Mouse (Mus musculus): Measurements from ENCODE around the gene Cnn2. TPM values are rescaled to one million over a fixed set of nuclear protein-coding genes. Genes with fewer than 3 reads are reported as not detected.

Cnn2 gene
- polyA plus RNA-seq (2014; fragmentation: Nextera tagmentation; extraction: Ambion mirVana) = 320 and 368 TPM in 2 replicates

- peak; percentile 86 for DNase-seq (ENCODE audit: low spot score)
- Histone ChIP-seq H3K4me2 (ENCODE audit: low read length) (peak within 1 kb of the TSS; percentile 74), H3K9ac (ENCODE audit: low read length) (peak within 1 kb of the TSS; percentile 92), H3K36me3 (ENCODE audit: control insufficient read depth, insufficient read depth, low read length) (peaks cover 27% of the 10 kb centered on the region), H3K9me3 (ENCODE audit: control insufficient read depth, low read length) (peaks cover 6% of the 10 kb centered on the region; the same call in 1 of the 2 replicates), H3K27ac (ENCODE audit: low read depth) (peak within 1 kb of the TSS; percentile 95), H3K27me3 (replicated peaks; ENCODE audit: control insufficient read depth, insufficient read depth, low read length) (no peaks in the 10 kb centered on the region), H3K4me1 (replicated peaks; ENCODE audit: control insufficient read depth, insufficient read depth, low read length) (peaks cover 33% of the 10 kb centered on the region), H3K4me3 (ENCODE audit: low read depth, low read length) (peak within 1 kb of the TSS; percentile 84)
- peak; percentile 18; the same call in 1 of the 2 replicates for ATAC-seq (replicated peaks; ENCODE audit: low FRiP score, low TSS enrichment, low read depth)
- under 1% methylated on average over 58 of the region's 59 CpGs for WGBS
Observed at GRCm38 (mm10) chr10:79988506-79989271, at the start of gene Cnn2. Gene Cnn2, plus strand, starts transcription at chr10:79988584.

- ATAC-seq (replicated peaks; ENCODE audit: low FRiP score, low TSS enrichment, low read depth) (no peak), DNase-seq (ENCODE audit: low spot score) (no peak)
- Histone ChIP-seq H3K36me3 (ENCODE audit: control insufficient read depth, insufficient read depth, low read length) (peaks cover 38% of the 10 kb centered on the region), H3K4me2 (ENCODE audit: low read length) (no peak overlapping the region), H3K9ac (ENCODE audit: low read length) (no peak overlapping the region), H3K27ac (ENCODE audit: low read depth) (no peak overlapping the region), H3K4me1 (replicated peaks; ENCODE audit: control insufficient read depth, insufficient read depth, low read length) (peaks cover 28% of the 10 kb centered on the region), H3K9me3 (ENCODE audit: control insufficient read depth, low read length) (no peaks in the 10 kb centered on the region), H3K27me3 (replicated peaks; ENCODE audit: control insufficient read depth, insufficient read depth, low read length) (no peaks in the 10 kb centered on the region), H3K4me3 (ENCODE audit: low read depth, low read length) (no peak overlapping the region)
- WGBS = 61% methylated on average over 7 of the region's 7 CpGs
Observed at GRCm38 (mm10) chr10:79940749-79941148, 47.6 kb upstream of the Cnn2 start.

GRCm38 (mm10) chr10:79942988-79943387, 45.4 kb upstream of the Cnn2 start:
- Histone ChIP-seq H3K27me3 (replicated peaks; ENCODE audit: control insufficient read depth, insufficient read depth, low read length) (no peaks in the 10 kb centered on the region), H3K9me3 (ENCODE audit: control insufficient read depth, low read length) (no peaks in the 10 kb centered on the region), H3K36me3 (ENCODE audit: control insufficient read depth, insufficient read depth, low read length) (peaks cover 22% of the 10 kb centered on the region), H3K4me3 (ENCODE audit: low read depth, low read length) (no peak overlapping the region), H3K27ac (ENCODE audit: low read depth) (peak overlapping the region; percentile 57; the same call in 1 of the 2 replicates), H3K4me1 (replicated peaks; ENCODE audit: control insufficient read depth, insufficient read depth, low read length) (peaks cover 35% of the 10 kb centered on the region), H3K4me2 (ENCODE audit: low read length) (no peak overlapping the region), H3K9ac (ENCODE audit: low read length) (no peak overlapping the region)
- 74% methylated on average over 1 of the region's 1 CpGs for WGBS
- DNase-seq (ENCODE audit: low spot score) (no peak), ATAC-seq (replicated peaks; ENCODE audit: low FRiP score, low TSS enrichment, low read depth) (no peak)

GRCm38 (mm10) chr10:79943471-79943901, 44.9 kb upstream of the Cnn2 start:
- peak overlapping the region; percentile 57 for H3K27ac ChIP-seq (ENCODE audit: low read depth)
- WGBS = 62% methylated on average over 9 of the region's 9 CpGs
- ATAC-seq (replicated peaks; ENCODE audit: low FRiP score, low TSS enrichment, low read depth) = peak; percentile 45

GRCm38 (mm10) chr10:79945507-79946234, 42.7 kb upstream of the Cnn2 start:
- H3K4me1 ChIP-seq (replicated peaks; ENCODE audit: control insufficient read depth, insufficient read depth, low read length) = peaks cover 35% of the 10 kb centered on the region
- 21% methylated on average over 16 of the region's 16 CpGs for WGBS
- DNase-seq (ENCODE audit: low spot score) (no peak), ATAC-seq (replicated peaks; ENCODE audit: low FRiP score, low TSS enrichment, low read depth) (no peak)
- peaks cover 33% of the 10 kb centered on the region for H3K36me3 ChIP-seq (ENCODE audit: control insufficient read depth, insufficient read depth, low read length)
- no peaks in the 10 kb centered on the region for H3K27me3 ChIP-seq (replicated peaks; ENCODE audit: control insufficient read depth, insufficient read depth, low read length)
- H3K9ac ChIP-seq (ENCODE audit: low read length) = no peak overlapping the region
- no peaks in the 10 kb centered on the region for H3K9me3 ChIP-seq (ENCODE audit: control insufficient read depth, low read length)
- H3K27ac ChIP-seq (ENCODE audit: low read depth) = peak overlapping the region; percentile 77
- peak overlapping the region; percentile 39; the same call in 1 of the 2 replicates for H3K4me2 ChIP-seq (ENCODE audit: low read length)
- no peak overlapping the region for H3K4me3 ChIP-seq (ENCODE audit: low read depth, low read length)

More at GRCm38 (mm10) chr10:79943471-79943901, 44.9 kb upstream of the Cnn2 start:
- 0 out of 2 replicates have a peak overlapping the region, but pooled peaks have one; percentile 8 for H3K4me2 ChIP-seq (ENCODE audit: low read length)
- peak; percentile 73 for DNase-seq (ENCODE audit: low spot score)
- H3K4me3 ChIP-seq (ENCODE audit: low read depth, low read length) = no peak overlapping the region
- H3K4me1 ChIP-seq (replicated peaks; ENCODE audit: control insufficient read depth, insufficient read depth, low read length) = peaks cover 35% of the 10 kb centered on the region
- H3K9me3 ChIP-seq (ENCODE audit: control insufficient read depth, low read length) = no peaks in the 10 kb centered on the region
- no peak overlapping the region for H3K9ac ChIP-seq (ENCODE audit: low read length)
- H3K27me3 ChIP-seq (replicated peaks; ENCODE audit: control insufficient read depth, insufficient read depth, low read length) = no peaks in the 10 kb centered on the region
- H3K36me3 ChIP-seq (ENCODE audit: control insufficient read depth, insufficient read depth, low read length) = peaks cover 20% of the 10 kb centered on the region

- DNase-seq (ENCODE audit: low spot score) (no peak), ATAC-seq (replicated peaks; ENCODE audit: low FRiP score, low TSS enrichment, low read depth) (0 out of 2 replicates have a peak, but pooled peaks have one; percentile 7)
- Histone ChIP-seq H3K4me3 (ENCODE audit: low read depth, low read length) (no peak overlapping the region), H3K4me1 (replicated peaks; ENCODE audit: control insufficient read depth, insufficient read depth, low read length) (peaks cover 35% of the 10 kb centered on the region), H3K27me3 (replicated peaks; ENCODE audit: control insufficient read depth, insufficient read depth, low read length) (no peaks in the 10 kb centered on the region), H3K27ac (ENCODE audit: low read depth) (peak overlapping the region; percentile 65), H3K4me2 (ENCODE audit: low read length) (peak overlapping the region; percentile 39), H3K36me3 (ENCODE audit: control insufficient read depth, insufficient read depth, low read length) (peaks cover 39% of the 10 kb centered on the region), H3K9ac (ENCODE audit: low read length) (0 out of 2 replicates have a peak overlapping the region, but pooled peaks have one; percentile 30), H3K9me3 (ENCODE audit: control insufficient read depth, low read length) (no peaks in the 10 kb centered on the region)
- 19% methylated on average over 7 of the region's 7 CpGs for WGBS
Observed at GRCm38 (mm10) chr10:79946752-79947322, 41.5 kb upstream of the Cnn2 start.

DNA sequence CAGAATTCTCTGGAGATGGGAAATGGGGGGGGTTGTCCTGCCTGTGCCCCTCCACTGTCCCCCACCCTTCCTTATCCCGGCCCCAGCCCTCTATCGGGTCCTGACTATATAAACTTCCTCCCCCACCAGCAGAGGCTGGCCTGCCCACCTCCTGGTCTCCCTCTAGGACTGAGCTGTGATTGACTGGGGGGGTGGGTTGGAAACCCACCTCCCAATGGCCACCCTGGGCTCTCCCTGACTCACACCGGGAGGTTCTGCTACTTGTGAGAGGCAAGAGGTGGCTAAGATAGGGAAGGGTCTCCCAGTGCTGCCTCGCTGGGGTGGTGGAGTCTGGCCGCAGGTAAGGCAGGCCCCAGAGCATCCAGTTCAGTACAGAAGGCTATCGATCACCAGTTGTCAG, 40.9 kb upstream of the Cnn2 start:
- Histone ChIP-seq H3K9me3 (ENCODE audit: control insufficient read depth, low read length) (no peaks in the 10 kb centered on the region), H3K27ac (ENCODE audit: low read depth) (no peak overlapping the region), H3K9ac (ENCODE audit: low read length) (no peak overlapping the region), H3K4me2 (ENCODE audit: low read length) (no peak overlapping the region), H3K4me3 (ENCODE audit: low read depth, low read length) (no peak overlapping the region), H3K27me3 (replicated peaks; ENCODE audit: control insufficient read depth, insufficient read depth, low read length) (no peaks in the 10 kb centered on the region), H3K4me1 (replicated peaks; ENCODE audit: control insufficient read depth, insufficient read depth, low read length) (peaks cover 35% of the 10 kb centered on the region), H3K36me3 (ENCODE audit: control insufficient read depth, insufficient read depth, low read length) (peaks cover 41% of the 10 kb centered on the region)
- ATAC-seq (replicated peaks; ENCODE audit: low FRiP score, low TSS enrichment, low read depth) (no peak), DNase-seq (ENCODE audit: low spot score) (no peak)
- 60% methylated on average over 6 of the region's 6 CpGs for WGBS

DNA sequence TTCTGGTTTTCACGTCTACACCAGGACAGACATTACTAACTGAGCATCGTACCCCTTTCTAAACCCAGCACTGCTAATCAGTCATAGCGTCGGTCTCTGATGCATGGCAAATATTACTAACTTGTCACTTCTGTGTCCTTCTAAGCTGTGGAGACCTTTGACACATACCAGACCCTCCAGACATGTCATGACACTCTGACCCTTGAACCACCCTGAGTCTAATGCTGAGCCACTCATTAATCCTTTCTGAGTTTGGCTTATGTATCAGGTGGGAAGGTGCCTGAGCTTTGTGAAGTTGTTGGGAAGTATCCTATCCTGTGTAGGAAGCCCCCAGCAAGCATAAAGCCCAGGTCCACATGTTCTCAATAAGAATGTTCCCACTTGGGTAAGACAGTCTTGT, 38.5 kb upstream of the Cnn2 start:
- WGBS = 52% methylated on average over 4 of the region's 4 CpGs
- Histone ChIP-seq H3K9ac (ENCODE audit: low read length) (no peak overlapping the region), H3K9me3 (ENCODE audit: control insufficient read depth, low read length) (no peaks in the 10 kb centered on the region), H3K4me3 (ENCODE audit: low read depth, low read length) (no peak overlapping the region), H3K4me2 (ENCODE audit: low read length) (no peak overlapping the region), H3K27me3 (replicated peaks; ENCODE audit: control insufficient read depth, insufficient read depth, low read length) (no peaks in the 10 kb centered on the region), H3K36me3 (ENCODE audit: control insufficient read depth, insufficient read depth, low read length) (peaks cover 53% of the 10 kb centered on the region), H3K4me1 (replicated peaks; ENCODE audit: control insufficient read depth, insufficient read depth, low read length) (peaks cover 27% of the 10 kb centered on the region), H3K27ac (ENCODE audit: low read depth) (no peak overlapping the region)
- ATAC-seq (replicated peaks; ENCODE audit: low FRiP score, low TSS enrichment, low read depth) (no peak), DNase-seq (ENCODE audit: low spot score) (no peak)
